Mouse (Mus musculus): Measurements from ENCODE around the gene Rab22a. TPM values are rescaled to one million over a fixed set of nuclear protein-coding genes. Genes with fewer than 3 reads are reported as not detected.

The Rab22a gene
- 45.4 TPM for polyA plus RNA-seq (2017; shearing (Covaris generic))

GRCm38 (mm10) chr2:173659057-173659925 is at the start of gene Rab22a:
Gene Rab22a, plus strand, starts transcription at chr2:173659760.

GRCm38 (mm10) chr2:173719115-173719514 is 59.6 kb downstream of the Rab22a start, which contains the start of gene 1700010B08Rik:
Gene 1700010B08Rik, plus strand, starts transcription at chr2:173719415.

GRCm38 (mm10) chr2:173737222-173737989 is 77.8 kb downstream of the Rab22a start, which contains the start of gene Vapb:
Gene Vapb, plus strand, starts transcription at chr2:173737511.

Other genes with a start within 250 kb of the Rab22a start
- not detected for gene 1700021F07Rik, start 137.2 kb upstream of the Rab22a start, polyA plus RNA-seq (2017; shearing (Covaris generic))
- gene Ankrd60, start 81.4 kb upstream of the Rab22a start, polyA plus RNA-seq (2017; shearing (Covaris generic)): not detected
- not detected for gene 1700010B08Rik, start 59.7 kb downstream of the Rab22a start, polyA plus RNA-seq (2017; shearing (Covaris generic))
- 37.6 TPM for gene Vapb, start 77.8 kb downstream of the Rab22a start, polyA plus RNA-seq (2017; shearing (Covaris generic))

Data from effector memory CD4-positive, alpha-beta T cell, adult 5 months (primary cell).